Mouse (Mus musculus) spleen, adult 2 months (tissue): Measurements from ENCODE around the gene Coq8a. TPM values are rescaled to one million over a fixed set of nuclear protein-coding genes. Genes with fewer than 3 reads are reported as not detected.

Experiments
- DNase-seq, 2 experiments: peaks; one replicate each; pipeline versions ENCODE4 v3.0.0 to v3.0.0-alpha.2; 2012 to 2021; ENCODE audit warnings: low spot score in 2 of 2, low read depth in 1 of 2
- H3K27ac ChIP-seq: fragments of 200-500 bp; 2 replicates; pipeline ENCODE4 v1.5.1; 2012; ENCODE audit warnings: low read length, inconsistent platforms; ENCODE audit not compliant: insufficient read depth
- H3K27me3 ChIP-seq: fragments of 200-500 bp; 2 replicates; pipeline ENCODE4 v1.6.1; 2012; ENCODE audit warnings: mild to moderate bottlenecking, moderate library complexity, low read length, inconsistent platforms; ENCODE audit not compliant: control insufficient read depth, insufficient read depth
- H3K36me3 ChIP-seq: fragments of 200-500 bp; 2 replicates; pipeline ENCODE4 v1.6.1; 2012; ENCODE audit warnings: mild to moderate bottlenecking, low read length, inconsistent platforms; ENCODE audit not compliant: control insufficient read depth, insufficient read depth
- H3K4me1 ChIP-seq: fragments of 200-500 bp; 2 replicates; pipeline ENCODE4 v1.6.1; 2011; ENCODE audit warnings: inconsistent platforms; ENCODE audit not compliant: control insufficient read depth, insufficient read depth, insufficient read length
- H3K4me3 ChIP-seq: fragments of 200-500 bp; 2 replicates; pipeline ENCODE4 v1.5.1; 2011; ENCODE audit warnings: mild to moderate bottlenecking, inconsistent platforms; ENCODE audit not compliant: insufficient read depth, insufficient read length; ENCODE audit errors: extremely low read depth
- CTCF ChIP-seq: fragments of 200-500 bp; IDR thresholded peaks from 2 replicates; pipeline ENCODE4 v1.5.1; 2011; ENCODE audit warnings: mild to moderate bottlenecking, inconsistent platforms; ENCODE audit not compliant: insufficient read depth, insufficient read length, insufficient replicate concordance; ENCODE audit errors: extremely low read depth
- POLR2A ChIP-seq: fragments of 200-500 bp; IDR thresholded peaks from 2 replicates; pipeline ENCODE4 v1.6.1; 2011; ENCODE audit warnings: low read depth, low read length, inconsistent platforms
- WGBS: fragments of 180-500 bp; shearing (Covaris S2); methylation state at CpG from one replicate; pipeline ENCODE4 v1.1.7; 2018; 5-methylcytosine and 5-hydroxymethylcytosine counted together
- polyA plus RNA-seq: library from polyadenylated mRNA; depleted of rRNA; stranded (reverse); fragments of >200 nt; gene quantifications from 2 replicates; pipeline ENCODE4 v1.2.3, GENCODE M21; 2012

Coq8a gene
- polyA plus RNA-seq, 1 experiment: 24.0 TPM

- Histone ChIP-seq H3K4me3 (no peak overlapping the region), H3K27ac (no peak overlapping the region), H3K4me1 (peaks cover 20% of the 10 kb centered on the region; the same call in 1 of the 2 replicates), H3K27me3 (no peaks in the 10 kb centered on the region), H3K36me3 (no peaks in the 10 kb centered on the region)
- DNase-seq: no peak
- TF ChIP-seq POLR2A: no peak
- no peak for TF ChIP-seq CTCF
- WGBS: 90% methylated on average over 8 of the region's 8 CpGs
These were observed 5.9 kb downstream of the Coq8a start for GRCm38 (mm10) chr1:180193391-180193935.

GRCm38 (mm10) chr1:180192866-180193265 lies 6.5 kb downstream of the Coq8a start:
- DNase-seq: no peak
- TF ChIP-seq POLR2A: no peak
- TF ChIP-seq CTCF: no peak
- 13% methylated on average over 4 of the region's 4 CpGs for WGBS
- Histone ChIP-seq H3K4me1 (peaks cover 20% of the 10 kb centered on the region; the same call in 1 of the 2 replicates), H3K27ac (no peak overlapping the region; the same call in 1 of the 2 replicates), H3K4me3 (no peak overlapping the region), H3K36me3 (no peaks in the 10 kb centered on the region), H3K27me3 (no peaks in the 10 kb centered on the region)

- H3K4me3 ChIP-seq: no peak overlapping the region
- H3K27me3 ChIP-seq: no peaks in the 10 kb centered on the region
- TF ChIP-seq POLR2A (no peak), CTCF (no peak)
- H3K36me3 ChIP-seq: no peaks in the 10 kb centered on the region
- WGBS: 39% methylated on average over 7 of the region's 7 CpGs
- DNase-seq: no peak
- H3K4me1 ChIP-seq: peaks cover 20% of the 10 kb centered on the region; the same call in 1 of the 2 replicates
- H3K27ac ChIP-seq: no peak overlapping the region
These were observed 7.7 kb downstream of the Coq8a start for GRCm38 (mm10) chr1:180191651-180192220.

- Histone ChIP-seq H3K27me3 (no peaks in the 10 kb centered on the region), H3K36me3 (no peaks in the 10 kb centered on the region), H3K4me3 (no peak overlapping the region), H3K4me1 (peaks cover 20% of the 10 kb centered on the region; the same call in 1 of the 2 replicates), H3K27ac (no peak overlapping the region)
- no peak for TF ChIP-seq CTCF
- no peak for TF ChIP-seq POLR2A
- 87% methylated on average over 8 of the region's 8 CpGs for WGBS
- DNase-seq: no peak
These were observed 8.3 kb downstream of the Coq8a start for GRCm38 (mm10) chr1:180191112-180191511.

- 90% methylated on average over 4 of the region's 4 CpGs for WGBS
- DNase-seq: no peak
These were observed 10.5 kb downstream of the Coq8a start for GRCm38 (mm10) chr1:180188951-180189350.

GRCm38 (mm10) chr1:180186371-180186770 lies 13.0 kb downstream of the Coq8a start:
- WGBS: 83% methylated on average over 3 of the region's 3 CpGs
- TF ChIP-seq POLR2A: no peak
- TF ChIP-seq CTCF: no peak
- H3K27ac ChIP-seq: no peak overlapping the region
- H3K4me1 ChIP-seq: peaks cover under 1% of the 10 kb centered on the region; the same call in 1 of the 2 replicates
- no peaks in the 10 kb centered on the region for H3K27me3 ChIP-seq
- H3K36me3 ChIP-seq: no peaks in the 10 kb centered on the region
- H3K4me3 ChIP-seq: no peak overlapping the region
- no peak for DNase-seq

More at GRCm38 (mm10) chr1:180188951-180189350, 10.5 kb downstream of the Coq8a start:
- H3K4me1 ChIP-seq: peaks cover 16% of the 10 kb centered on the region; the same call in 1 of the 2 replicates
- H3K27ac ChIP-seq: no peak overlapping the region
- TF ChIP-seq CTCF: no peak
- no peak for TF ChIP-seq POLR2A
- no peaks in the 10 kb centered on the region for H3K36me3 ChIP-seq
- no peaks in the 10 kb centered on the region for H3K27me3 ChIP-seq
- H3K4me3 ChIP-seq: no peak overlapping the region

- no peaks in the 10 kb centered on the region for H3K27me3 ChIP-seq
- no peak overlapping the region for H3K27ac ChIP-seq
- no peaks in the 10 kb centered on the region for H3K4me1 ChIP-seq
- H3K4me3 ChIP-seq: no peak overlapping the region
- no peak for DNase-seq
- 77% methylated on average over 5 of the region's 5 CpGs for whole genome bisulfite sequencing
- no peaks in the 10 kb centered on the region for H3K36me3 ChIP-seq
- TF ChIP-seq POLR2A (no peak), CTCF (no peak)
These were observed 13.5 kb downstream of the Coq8a start for GRCm38 (mm10) chr1:180185877-180186276.
